Comparison of ENCODE assay signal across 31 mouse cellular contexts in the genomic region with DNA sequence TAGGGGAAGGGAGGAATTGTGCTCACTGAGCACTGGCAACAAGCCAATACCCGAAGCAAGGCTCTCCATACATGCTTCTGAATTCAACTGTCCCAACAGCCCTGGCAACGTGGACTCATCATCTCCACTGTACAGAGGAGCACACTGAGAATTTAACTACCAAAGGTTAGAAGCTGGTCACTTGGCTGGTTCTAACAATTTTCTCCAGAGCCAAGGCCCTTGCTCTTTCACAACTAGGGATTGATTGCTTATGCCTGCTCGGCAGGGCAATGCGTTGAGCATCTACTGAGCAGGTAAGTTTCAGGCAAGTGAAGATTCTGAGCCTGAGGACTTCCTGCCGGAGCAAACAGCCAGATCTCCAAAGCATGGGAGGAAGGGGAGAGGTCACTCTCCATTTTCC.
"Had no signal": no experiment of that assay in that cellular context is flagged by ENCODE, and none has a peak within 500 bp of the region (broad histone marks: within the 10 kb centered on the region; RNA-seq: fewer than 3 reads in every experiment).

No protein-coding gene starts in this region.

- H3K9me3 ChIP-seq: limb, embryonic 10.5 days; limb, embryonic 12.5 days; limb, embryonic 13.5 days; limb, embryonic 15.5 days; liver, embryonic 13.5 days; liver, embryonic 15.5 days; lung, embryonic 15.5 days; midbrain, embryonic 10.5 days; midbrain, embryonic 12.5 days; midbrain, embryonic 13.5 days; midbrain, embryonic 15.5 days; neural tube, embryonic 12.5 days had no signal

- H3K4me3 ChIP-seq: limb, embryonic 10.5 days; limb, embryonic 12.5 days; limb, embryonic 13.5 days; limb, embryonic 15.5 days; liver, embryonic 13.5 days; liver, embryonic 15.5 days; lung, embryonic 15.5 days; megakaryocyte, embryonic 14.5 days; midbrain, embryonic 10.5 days; midbrain, embryonic 12.5 days; midbrain, embryonic 13.5 days; midbrain, embryonic 15.5 days; myocyte; neural tube, embryonic 12.5 days had no signal

- H3K4me1 ChIP-seq: liver, embryonic 13.5 days; liver, embryonic 15.5 days; megakaryocyte, embryonic 14.5 days had no signal

- H3K4me2 ChIP-seq: limb, embryonic 12.5 days; limb, embryonic 13.5 days; limb, embryonic 15.5 days; liver, embryonic 11.5 days; liver, embryonic 13.5 days; liver, embryonic 15.5 days; lung, embryonic 14.5 days; lung, embryonic 15.5 days; midbrain, embryonic 11.5 days; midbrain, embryonic 12.5 days; midbrain, embryonic 13.5 days; midbrain, embryonic 15.5 days; neural tube, embryonic 12.5 days had no signal

- H3K36me3 ChIP-seq: limb, embryonic 10.5 days; limb, embryonic 12.5 days; limb, embryonic 13.5 days; limb, embryonic 15.5 days; liver, embryonic 13.5 days; liver, embryonic 15.5 days; lung, embryonic 15.5 days; midbrain, embryonic 10.5 days; midbrain, embryonic 12.5 days; midbrain, embryonic 13.5 days; midbrain, embryonic 15.5 days; neural tube, embryonic 12.5 days had no signal

- H3K27me3 ChIP-seq: limb, embryonic 12.5 days; limb, embryonic 13.5 days; limb, embryonic 15.5 days; liver, embryonic 13.5 days; liver, embryonic 15.5 days; lung, embryonic 15.5 days; megakaryocyte, embryonic 14.5 days; midbrain, embryonic 13.5 days; midbrain, embryonic 15.5 days; neural tube, embryonic 12.5 days had no signal

- ATAC-seq: liver, postnatal 0 days; lung, postnatal 0 days; midbrain, embryonic 13.5 days; midbrain, embryonic 15.5 days; midbrain, embryonic 16.5 days had no signal

- H3K27ac ChIP-seq: limb, embryonic 10.5 days; limb, embryonic 12.5 days; limb, embryonic 13.5 days; limb, embryonic 15.5 days; liver, embryonic 13.5 days; liver, embryonic 14.5 days; liver, embryonic 15.5 days; lung, embryonic 15.5 days; macrophage; midbrain, embryonic 10.5 days; midbrain, embryonic 12.5 days; midbrain, embryonic 13.5 days; midbrain, embryonic 15.5 days; neural tube, embryonic 12.5 days had no signal

- H3K9ac ChIP-seq: limb, embryonic 12.5 days; limb, embryonic 13.5 days; limb, embryonic 15.5 days; liver, embryonic 13.5 days; liver, embryonic 14.5 days; liver, embryonic 15.5 days; liver, postnatal 0 days; lung, embryonic 14.5 days; lung, embryonic 15.5 days; midbrain, embryonic 12.5 days; midbrain, embryonic 13.5 days; midbrain, embryonic 15.5 days; neural tube, embryonic 12.5 days had no signal

- DNase-seq: left cerebral cortex, postnatal 4 days; liver; liver, embryonic 13.5 days; liver, postnatal 0 days; lung, adult 18-20 months; lung, adult 2 months; lung, embryonic 14.5 days; lung, postnatal 10 days; lung, postnatal 14 days; lung, postnatal 36 days; lung, postnatal 4 days; midbrain, embryonic 14.5 days had no signal
